Mouse (Mus musculus): Measurements from ENCODE around the gene Snapc1.

DNA sequence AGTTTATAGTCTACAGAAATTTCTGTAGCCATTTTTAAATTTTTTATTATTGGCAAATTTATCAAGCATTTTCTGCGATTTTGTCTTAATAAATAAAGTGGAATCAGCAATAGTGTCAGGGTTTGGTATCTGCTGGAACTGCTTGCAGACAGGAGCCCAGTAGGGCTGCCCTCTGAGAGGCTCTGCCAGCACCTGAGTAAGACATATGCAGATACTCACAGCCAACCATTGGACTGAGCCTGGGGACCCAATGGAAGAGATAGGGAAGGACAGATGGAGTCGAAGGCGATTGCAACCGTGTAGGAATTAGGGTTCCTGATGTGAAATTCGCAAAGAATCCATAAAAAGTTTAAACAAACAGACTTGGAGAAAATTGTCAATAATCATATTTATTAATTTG, 45.8 kb upstream of the Snapc1 start:
- TF ChIP-seq CTCF (IDR thresholded peaks at IDR 0.05; ENCODE audit: insufficient read depth, low read depth, low read length) (no peak), POLR2A (IDR thresholded peaks at IDR 0.05; ENCODE audit: insufficient read depth, low read depth, low read length) (no peak)
